Mouse (Mus musculus) adrenal gland, postnatal 14 days (tissue): ENCODE data around the gene Slc30a10. TPM values are rescaled to one million over a fixed set of nuclear protein-coding genes. Genes with fewer than 3 reads are reported as not detected.

Experiments
- DNase-seq: peaks from one replicate; pipeline ENCODE4 v3.0.0; 2021; ENCODE audit warnings: mixed read lengths
- long read RNA-seq, 2 experiments: library from polyadenylated mRNA; stranded (forward); transcript quantifications; one replicate each; pipeline ENCODE4 v2.0.0; 2021
- total RNA-seq: library from RNA; stranded (reverse); gene quantifications from 2 replicates; pipeline ENCODE4 v1.2.3, GENCODE M21; 2021

The Slc30a10 gene
- total RNA-seq: 0.19 and 1.0 TPM in 2 replicates
- long read RNA-seq, experiment 1: 0 reads
- long read RNA-seq, experiment 2, full-length matches to known transcripts: 1 of 3 reads
- long read RNA-seq, experiment 2, partial matches to known transcripts: 0 of 3 reads
- long read RNA-seq, experiment 2, other reads (novel, unspliced or antisense): 2 of 3 reads

DNA sequence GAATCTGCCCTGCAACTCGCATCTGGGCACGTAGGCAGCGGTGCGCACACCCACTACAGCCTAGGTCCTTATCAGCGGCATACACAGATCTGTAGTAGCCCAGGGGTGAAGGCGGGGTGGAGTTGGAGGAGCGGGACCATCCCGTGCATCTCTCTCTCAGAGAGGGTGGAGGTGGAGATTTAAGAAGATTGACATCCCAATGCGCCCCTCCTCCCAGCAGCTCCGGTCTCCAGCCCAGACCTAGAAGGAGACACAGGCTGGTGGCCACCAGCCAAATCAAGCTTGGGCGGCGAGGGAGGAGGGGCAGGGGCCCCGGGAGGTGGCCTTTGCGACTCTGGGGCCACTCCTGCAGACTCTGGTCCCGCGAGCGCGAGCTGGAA lies at the start of gene Slc30a10:
Gene Slc30a10 (plus strand): TSS at position 274 of the 380 bp plus-strand sequence.
- DNase-seq: peak; percentile 17

DNA sequence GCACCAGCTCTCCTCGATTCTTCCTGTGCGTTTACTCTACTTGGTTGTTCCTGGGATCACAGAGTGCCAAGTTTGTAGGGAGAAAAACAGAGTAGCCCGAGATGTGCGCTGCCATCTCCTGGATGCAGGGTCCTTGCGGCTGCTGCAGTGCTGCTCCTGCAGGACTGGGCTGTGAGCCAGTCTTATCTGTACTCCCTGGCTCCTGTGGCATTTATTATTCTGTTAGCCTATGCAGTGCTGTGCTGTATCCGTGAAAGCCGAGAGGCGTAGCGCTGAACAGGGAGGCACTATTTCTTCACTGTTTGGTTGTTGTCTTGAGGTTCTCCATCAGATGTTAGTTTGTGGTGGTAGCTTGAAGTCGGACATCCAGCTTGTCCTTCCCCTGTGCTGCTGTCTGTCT lies 48.7 kb upstream of the Slc30a10 start:
- DNase-seq: no peak

DNA sequence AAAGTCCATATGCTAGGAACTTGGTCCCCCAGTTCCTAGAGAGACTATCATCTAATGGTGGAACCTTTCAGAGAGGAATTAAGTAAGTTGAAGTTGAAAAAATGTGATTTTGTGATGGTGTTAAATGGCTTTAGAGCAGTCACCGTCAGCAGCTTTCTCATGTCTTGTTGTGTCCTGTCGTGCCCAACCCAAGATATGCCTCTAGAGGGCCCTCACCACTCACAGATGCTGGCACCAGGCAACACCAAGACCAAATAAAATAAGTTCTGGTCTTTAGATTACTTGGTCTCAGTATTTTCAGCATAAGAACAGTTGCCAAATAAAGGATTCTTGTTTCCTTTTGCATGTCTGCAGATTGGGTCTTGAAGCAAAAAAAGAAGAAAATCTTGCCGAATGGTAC lies 44.8 kb upstream of the Slc30a10 start:
- no peak for DNase-seq

DNA sequence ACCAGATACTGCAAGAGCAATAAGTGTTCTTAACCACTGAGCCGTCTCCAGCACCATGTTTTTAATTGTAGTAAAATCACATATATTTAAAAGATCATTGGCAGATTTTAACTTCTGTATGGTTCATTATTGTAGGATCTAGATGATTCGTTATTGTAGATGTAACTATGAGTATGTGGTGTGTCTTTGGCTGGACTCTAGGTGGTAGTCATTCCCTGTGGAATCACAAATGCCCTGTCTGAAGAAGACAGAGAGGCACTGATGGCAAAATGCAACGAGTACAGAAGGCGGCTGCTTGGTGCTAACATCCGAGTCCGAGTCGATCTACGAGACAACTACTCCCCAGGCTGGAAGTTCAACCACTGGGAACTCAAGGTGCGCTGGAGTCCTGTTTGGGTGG lies 36.6 kb upstream of the Slc30a10 start:
- no peak for DNase-seq

DNA sequence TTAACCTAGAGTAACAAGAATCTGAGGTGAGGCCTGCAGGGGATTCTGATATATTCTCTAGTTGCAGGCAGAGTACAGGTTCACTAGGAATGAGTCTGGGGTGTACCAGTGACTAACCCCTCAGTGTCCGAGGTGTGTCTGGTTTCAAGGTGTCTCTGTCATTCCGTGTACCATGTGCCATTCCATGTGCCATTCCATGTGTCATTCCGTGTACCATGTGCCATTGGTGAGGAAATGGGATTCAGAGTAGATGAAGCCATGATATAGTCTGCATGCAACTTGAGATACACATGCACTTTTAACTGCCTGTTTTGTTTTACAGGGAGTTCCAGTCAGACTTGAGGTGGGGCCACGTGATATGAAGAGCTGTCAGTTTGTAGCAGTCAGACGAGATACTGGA lies 34.8 kb upstream of the Slc30a10 start:
- no peak for DNase-seq

DNA sequence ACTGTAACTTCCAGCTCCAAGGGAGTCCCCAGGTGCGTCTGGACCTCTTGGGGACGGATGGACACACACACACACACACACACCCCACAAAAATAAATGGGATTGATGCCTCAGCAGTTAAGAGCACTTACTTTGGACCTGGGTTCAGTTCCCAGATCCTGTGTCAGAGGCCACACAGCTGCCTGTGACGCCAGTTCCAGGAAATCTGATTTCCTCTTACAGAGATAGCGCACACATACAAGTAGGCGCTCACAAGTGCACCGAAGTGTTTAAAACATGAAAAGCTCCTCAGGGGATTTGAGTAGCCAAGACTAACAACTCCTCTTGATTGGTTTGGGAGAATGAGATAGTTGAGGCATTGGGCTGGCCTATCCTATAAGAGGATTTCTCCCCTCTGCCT lies 33.9 kb upstream of the Slc30a10 start:
- no peak for DNase-seq

DNA sequence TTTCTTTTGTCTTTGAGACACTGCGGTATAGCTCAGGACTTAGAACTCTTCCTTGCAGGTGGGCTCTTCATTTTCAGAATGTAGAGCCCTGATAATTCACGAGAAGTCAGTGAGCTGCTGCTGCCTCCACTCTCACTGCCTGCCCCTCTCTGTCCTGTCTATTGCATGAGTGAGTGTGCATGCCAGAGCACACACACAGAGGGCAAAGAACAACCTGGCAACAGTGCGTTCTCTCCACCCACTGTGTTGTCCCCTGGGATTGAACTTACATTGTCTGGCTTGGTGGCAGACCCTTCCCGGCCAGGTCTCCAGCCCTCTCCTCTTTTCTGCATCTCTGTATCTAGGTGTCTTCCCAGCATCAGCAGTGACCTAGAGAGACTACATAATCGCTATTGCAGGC lies 28.1 kb upstream of the Slc30a10 start:
- no peak for DNase-seq

DNA sequence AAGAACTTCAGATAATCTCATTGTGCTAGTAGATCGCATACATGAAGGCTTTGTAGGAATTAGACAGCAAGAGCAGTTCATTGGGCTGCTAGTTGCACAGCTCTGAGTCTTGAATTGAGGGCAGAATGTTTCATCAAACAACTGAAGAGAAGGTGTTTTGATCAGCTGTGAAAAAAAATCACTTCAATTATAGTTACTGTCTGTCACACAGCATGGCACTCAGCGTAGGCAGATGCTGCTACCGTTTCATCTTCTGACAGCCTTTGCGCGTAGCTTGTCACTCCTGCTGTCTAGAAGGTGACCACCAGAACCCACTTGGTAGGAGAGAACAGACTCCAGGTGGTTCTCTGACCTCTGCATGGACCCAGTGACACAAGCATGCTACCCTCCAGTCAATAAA lies 24.2 kb upstream of the Slc30a10 start:
- no peak for DNase-seq

DNA sequence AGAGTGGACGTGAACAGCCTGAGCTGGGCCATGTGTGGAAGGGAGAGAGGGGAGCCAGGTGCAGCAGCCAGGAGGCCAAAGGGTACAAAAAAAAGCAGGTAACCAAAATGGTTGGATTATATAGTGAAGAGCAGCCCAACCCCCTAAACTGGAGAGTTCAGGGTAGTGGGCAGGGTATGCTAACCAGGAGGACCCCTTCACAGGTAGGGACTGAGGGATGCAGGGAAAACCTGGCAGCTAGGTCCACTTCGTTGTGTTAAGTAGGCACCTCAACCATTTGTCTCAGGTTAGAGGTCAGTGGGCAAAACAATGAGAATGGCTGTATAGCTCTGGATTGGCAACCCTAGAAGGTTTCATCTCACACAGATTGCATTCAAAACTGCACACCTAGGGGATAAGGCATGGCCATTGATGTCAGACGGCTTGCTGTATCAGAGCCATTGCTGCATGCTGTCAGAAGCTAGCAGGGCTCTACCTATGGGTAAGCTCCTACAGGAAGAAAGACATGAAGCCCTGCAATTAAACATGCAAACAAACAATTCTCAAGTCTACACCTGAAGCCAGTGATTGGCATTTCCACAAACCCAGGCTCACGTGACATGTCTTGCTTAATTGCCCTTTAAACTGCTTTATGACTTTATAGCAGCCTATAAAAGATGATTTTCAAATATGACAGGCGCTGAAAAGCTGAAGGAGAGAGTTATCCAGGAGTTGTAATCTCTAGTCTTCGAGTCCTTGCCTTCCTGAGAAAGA lies 23.2 kb upstream of the Slc30a10 start:
- DNase-seq: no peak

DNA sequence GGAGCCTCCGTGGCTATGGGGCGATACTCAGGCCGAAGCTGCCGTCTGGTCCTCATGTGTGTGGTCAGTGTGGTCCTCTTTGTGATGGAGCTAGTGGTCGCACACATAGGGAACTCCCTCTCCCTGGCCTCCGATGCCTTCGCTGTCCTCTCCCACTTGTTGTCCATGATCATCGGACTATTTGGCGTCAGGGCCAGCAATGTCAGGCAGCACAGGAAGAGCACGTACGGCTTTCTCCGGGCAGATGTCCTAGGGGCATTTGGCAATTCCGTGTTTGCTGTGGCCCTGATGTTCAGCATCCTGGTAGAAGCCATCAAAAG lies 22.7 kb upstream of the Slc30a10 start:
- no peak for DNase-seq

DNA sequence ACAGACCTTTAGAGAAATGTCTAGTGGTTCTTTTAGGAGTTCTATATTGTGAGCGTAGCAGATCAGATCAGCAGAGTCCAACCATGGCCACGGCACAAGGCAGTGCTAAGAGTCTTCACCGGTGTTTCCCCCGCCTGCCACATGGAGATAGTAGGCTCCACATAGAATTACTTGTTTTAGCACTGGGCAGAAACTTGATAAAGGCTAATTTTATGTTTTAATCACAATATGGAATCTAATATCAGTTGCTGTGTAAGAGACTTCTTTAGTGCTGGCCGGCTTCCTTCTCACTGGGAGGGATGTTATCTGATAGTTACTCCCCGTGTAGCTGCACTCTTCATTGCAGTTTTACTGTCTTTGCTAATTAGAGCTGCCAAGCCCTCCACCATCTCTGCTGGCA lies 21.5 kb upstream of the Slc30a10 start:
- no peak for DNase-seq

DNA sequence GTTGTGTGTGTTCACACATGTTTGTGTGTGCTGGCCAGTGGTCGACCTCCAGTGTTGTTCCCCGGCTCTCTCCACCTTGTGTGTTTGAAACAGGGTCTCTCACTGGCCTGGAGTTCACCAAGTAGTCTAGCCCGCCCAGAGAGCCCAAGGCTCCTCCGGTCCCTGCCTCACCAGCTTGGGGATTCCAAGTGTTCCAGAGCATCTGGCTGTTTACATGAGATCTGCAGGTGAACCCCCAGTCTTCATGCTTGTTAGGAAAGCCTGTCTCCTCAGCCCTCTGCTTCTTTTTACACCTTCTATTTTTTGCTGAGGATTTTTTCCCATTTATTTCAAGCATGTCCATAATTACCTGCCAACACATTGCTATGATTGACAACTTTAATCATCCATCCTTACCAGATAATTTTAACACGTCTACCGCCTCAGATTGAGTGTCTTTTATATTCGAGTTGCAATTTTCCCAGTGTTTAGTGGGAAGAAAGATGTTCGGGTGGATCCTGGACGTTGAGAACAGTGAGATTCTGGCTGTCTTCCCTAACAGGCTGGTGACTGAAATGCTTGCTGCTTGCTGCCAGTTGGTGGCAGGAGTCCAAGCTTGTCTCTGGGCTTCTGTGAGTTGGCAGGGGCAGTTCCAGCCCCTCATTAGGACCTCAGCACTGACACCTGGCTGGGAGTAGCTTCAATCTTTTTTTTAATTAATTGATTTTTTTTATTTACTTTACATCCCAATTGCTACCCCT lies 15.6 kb upstream of the Slc30a10 start:
- peak; percentile 52 for DNase-seq

DNA sequence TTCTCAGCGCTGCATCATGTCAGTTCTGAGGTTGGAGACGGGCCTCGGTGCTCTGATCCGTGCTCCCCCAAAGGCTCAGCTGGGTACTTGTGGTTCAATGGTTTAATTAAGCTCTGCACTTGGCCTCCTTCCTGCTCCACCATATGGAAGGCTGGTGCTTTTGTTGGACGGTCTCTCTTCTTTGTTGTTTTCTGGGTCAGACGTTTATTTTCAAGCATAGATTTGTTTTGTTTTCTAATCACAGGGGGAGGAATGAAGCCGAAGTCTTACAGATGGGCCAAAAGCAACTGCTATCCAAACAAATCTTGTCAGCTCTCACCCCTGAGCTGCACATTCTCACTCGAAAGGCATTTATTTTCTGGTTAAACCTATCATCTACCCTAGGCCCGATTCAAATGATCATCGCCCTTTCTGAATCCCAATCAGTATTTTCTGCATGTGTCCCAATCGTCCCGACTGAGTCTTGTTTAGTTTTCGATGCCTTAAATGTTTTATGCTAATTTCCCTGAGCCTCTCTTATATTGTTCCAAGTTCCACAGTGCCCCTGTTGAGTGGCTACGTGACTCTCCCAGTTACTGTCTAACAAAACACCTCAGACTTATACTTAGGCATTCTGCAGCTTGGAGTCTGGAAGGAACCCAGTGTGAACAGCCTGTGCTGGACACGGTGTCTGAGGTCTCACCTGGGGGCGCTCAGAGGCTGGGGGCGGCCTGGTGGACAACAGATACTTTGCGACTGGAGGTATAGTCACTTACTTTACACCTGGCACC lies 12.8 kb upstream of the Slc30a10 start:
- no peak for DNase-seq

DNA sequence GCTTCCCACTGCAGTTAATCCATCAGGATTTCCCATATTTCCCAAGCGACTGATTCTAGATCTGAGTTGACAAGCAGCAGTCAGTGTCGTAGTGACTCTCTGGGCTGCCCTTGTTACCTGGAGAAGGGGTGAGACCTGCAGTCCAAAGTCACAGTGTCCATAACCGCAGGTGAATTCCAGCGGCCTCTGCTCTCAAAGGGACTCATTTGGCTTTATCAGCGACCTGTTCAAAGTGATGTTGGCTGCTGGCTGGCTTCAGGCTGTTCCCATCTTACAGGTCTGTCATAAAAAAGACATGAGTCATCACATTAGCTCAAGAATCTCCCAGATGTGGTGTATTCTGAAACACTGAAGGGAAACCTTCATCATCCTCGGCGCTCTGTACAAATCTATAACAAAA lies 5.7 kb upstream of the Slc30a10 start:
- no peak for DNase-seq

DNA sequence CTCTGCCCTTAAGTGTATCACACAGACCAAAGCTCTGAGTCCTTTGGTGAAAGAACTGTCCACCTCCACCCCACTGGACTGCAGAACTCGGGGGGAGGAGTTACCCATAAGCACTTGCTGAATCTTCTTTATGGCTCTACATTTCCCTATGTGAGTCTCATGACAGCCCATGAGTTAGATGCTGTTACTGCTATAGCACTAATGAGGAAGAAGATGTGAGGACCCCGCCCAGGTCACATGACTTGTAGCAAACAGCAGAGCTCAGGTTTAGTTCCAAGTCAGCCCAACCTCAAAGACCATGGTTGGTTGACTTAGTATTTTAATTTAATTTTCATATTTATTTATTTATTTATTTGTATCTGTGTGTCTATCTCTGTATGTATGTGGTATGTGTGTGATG lies 4.9 kb upstream of the Slc30a10 start:
- no peak for DNase-seq

DNA sequence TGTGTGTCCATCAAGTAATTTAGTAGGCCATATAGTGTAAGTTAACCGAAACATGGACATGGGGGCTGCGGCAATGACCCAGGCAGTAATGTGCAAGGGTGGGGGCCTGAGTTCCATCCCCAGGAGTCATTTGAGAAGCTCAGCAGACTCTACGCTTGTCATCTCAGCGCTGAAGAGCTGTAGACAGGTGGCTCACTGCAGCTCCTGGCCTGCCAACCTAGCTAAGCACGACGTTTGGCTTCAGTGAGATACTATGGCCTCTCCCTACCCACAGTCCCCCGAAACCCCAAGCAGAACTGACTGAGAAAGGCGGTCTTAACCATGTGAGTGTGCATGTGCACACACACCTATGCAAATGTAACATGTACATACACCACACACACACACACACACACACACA lies 3.6 kb upstream of the Slc30a10 start:
- DNase-seq: no peak

DNA sequence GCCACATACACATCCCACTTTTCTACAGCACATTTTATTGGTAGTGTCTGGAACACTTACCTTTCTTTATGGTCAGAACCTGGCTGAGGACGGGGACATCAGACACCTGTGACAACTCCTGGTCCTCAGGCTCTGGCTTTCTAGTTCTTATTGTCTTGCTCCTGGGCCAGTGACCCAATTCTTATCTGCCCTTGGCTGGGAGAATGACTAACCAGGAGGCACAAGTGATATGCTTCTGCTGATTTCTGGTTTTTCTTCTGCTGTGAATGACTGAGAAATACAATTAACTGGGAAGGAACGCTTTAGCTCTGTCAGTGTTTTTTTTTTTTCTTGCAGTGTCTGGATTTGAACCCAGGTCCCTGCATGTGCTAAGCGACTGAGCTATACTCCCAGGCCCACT lies 3.2 kb upstream of the Slc30a10 start:
- no peak for DNase-seq

DNA sequence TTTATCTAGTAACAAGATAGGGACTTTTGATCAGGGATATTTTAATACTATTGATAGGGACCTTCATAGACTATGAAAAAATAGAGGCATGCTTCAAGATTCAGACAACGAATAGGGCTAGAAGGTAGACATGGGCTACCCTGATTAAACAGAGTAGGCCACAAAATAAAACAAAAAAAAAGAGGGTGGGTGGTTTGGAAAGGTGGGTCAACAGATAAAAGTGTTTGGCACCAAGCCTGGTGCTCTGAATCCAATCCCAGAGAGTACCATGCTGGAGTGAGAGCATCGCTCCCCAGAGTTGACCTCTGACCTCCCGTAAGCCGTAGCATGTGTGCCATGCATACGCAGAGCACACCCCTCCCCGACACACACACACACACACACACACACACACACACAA lies 2.2 kb upstream of the Slc30a10 start:
- DNase-seq: no peak

DNA sequence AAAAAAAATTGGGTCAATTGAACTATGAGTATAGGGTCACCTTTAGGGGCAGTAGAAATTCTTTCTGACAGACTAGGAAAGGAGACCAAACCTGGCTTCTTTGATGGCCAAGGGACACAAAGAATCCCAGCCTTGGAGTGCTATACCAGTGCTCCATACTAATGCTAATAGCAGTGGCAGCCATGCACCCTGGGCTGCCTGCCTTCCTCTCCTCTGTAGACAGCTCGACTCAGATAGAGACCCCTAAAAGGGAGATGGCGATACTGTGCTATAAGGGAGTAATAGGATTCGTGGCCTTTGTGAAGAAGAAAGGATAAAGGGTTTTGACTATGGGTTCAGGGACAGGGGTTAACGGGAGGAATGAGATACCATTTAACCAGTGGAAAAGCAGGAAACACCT lies 504 bp upstream of the Slc30a10 start:
- DNase-seq: no peak

DNA sequence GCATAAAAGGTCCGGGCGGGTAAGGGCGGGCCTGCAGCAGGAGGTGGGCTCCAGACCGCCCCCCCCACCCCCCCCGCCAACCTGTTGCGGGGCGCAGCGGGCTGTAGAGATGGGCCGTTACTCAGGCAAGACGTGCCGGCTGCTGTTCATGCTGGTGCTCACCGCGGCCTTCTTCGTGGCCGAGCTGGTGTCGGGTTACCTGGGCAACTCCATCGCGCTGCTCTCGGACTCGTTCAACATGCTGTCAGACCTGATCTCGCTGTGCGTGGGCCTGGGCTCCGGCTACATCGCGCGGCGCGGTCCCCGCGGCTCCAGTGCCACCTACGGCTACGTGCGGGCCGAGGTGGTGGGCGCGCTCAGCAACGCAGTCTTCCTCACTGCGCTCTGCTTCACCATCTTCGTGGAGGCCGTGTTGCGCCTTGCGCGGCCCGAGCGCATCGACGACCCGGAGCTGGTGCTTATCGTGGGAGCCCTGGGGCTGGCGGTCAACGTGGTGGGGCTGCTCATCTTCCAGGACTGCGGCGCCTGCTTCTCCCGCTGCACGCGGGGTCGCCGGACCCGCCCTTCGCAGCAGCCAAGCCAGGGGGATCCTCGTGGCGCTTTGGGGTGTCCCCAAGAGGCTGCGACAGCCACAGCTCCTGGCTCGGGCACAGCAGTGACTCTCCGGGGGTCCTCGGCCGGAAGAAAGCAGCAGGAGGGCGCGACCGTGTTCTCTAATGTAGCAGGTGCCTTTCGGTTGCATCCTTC lies 480 bp downstream of the Slc30a10 start:
- peak; percentile 38 for DNase-seq

DNA sequence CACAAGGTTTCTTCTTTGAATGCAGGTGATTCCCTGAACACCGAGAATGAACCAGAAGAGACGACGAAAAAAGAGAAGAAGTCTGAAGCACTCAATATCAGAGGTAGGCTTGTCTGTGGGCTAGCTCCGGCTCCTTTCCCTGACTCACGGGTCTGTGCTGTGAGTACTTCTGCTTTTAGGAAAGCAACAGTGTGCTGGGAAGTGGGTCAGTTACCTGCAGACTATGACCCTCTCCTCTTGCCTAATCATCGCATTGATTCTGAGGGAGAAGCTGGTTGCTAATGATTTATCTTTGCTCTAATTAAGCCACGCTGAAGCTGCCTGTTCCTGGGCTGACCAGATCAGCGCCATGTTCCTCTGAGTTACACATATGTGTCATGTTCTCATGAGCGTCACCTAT lies 1.7 kb downstream of the Slc30a10 start:
- no peak for DNase-seq

DNA sequence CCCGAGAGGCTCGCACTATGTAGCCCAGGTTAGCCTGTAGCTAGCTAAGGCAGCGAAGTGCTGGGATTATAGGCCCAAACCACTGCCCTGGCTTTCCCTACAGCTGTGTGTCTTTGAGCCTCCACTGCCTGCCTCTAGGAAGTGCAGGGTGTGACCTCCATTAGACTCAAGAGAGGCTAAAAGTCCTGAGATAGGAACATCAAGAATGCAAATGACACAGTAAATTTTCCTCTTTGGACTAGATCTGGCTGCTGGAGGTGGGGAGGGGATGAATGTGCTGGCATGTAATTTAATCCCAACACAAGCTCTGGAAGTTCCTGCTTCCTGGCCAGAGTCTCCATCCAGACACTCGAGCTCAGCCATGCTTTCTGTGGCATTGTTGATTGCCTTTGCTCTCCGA lies 5.4 kb downstream of the Slc30a10 start:
- no peak for DNase-seq
